Mouse (Mus musculus): Measurements from ENCODE around the gene Gpr132.
A peak's percentile ranks its signal among the peaks of the same experiment; 100 is the strongest.
"Not testable (repeated sequence)": the region's sequence is repeated elsewhere in the genome, so short reads cannot be mapped to it uniquely, and the experiment has no call there.

Gpr132 gene

GRCm38 (mm10) chr12:112851116-112851515, 16.9 kb downstream of the Gpr132 start:
- no peak for DNase-seq

DNA sequence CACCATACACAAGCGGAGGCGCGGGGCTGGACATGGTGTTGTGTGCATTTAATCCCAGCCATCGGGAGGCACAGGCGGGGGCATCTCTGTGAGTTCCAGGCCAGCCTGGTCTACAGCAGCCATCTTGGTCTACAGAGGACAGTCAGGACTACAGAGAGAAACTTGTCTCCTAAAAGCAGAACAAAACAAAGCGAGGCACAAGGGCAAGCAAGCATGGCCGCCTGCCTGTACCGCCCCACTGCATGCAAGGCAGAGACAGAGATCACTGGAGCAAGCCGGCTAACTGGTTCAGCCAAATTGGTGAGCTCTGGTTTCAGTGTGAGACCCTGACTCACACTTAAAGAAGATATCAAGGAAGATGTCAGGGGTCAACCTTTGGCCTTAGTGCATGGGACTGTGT, 17.7 kb downstream of the Gpr132 start:
- no peak for DNase-seq

GRCm38 (mm10) chr12:112849235-112850022, 18.6 kb downstream of the Gpr132 start:
- DNase-seq: peak in 1 of 2 experiments; percentile 47

DNA sequence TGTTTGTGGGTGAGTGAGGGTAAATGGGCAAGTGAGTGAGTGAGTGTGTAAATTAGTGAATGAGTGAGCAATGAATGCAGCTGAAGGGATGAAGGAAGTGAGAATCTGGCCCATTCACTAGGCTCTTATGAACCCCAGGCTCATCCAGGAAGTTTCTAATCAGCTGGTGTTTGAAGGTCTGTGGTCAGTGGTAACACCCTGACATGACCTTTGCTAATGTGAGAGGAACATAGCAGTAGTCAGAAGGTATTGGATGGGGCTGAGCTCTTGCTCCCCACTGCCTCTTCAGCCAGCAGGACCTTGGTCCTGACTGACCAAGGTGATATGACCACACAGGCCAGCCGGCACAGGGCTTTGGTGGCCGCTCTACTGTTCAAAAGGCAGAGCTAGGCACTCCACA, 20.1 kb downstream of the Gpr132 start:
- DNase-seq: no peak

DNA sequence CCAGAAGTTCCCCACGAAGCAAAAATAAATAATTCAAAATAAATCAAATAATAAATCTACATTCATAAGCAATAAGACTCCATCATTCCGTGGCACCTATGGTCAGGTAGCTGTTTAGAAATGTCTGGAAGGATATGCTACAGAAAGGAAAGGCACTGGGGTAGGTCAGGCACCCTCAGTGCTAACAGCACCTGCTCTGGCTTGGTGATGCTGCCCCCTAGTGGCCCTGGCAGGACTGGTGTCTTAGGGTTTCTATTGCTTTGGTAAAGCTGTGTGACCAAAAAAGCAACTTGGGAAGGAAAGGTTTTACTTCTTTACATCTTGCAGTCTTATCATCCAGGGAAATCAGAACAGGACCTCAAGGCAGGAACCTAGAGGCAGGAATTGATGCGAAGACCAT, 24.2 kb downstream of the Gpr132 start:
- peak; percentile 90 to 95 for DNase-seq

- DNase-seq: not testable (repeated sequence)
Measured at GRCm38 (mm10) chr12:112842128-112842527, 25.9 kb downstream of the Gpr132 start.

- not testable (repeated sequence) for DNase-seq
Measured at GRCm38 (mm10) chr12:112841338-112841892, 26.6 kb downstream of the Gpr132 start.

DNA sequence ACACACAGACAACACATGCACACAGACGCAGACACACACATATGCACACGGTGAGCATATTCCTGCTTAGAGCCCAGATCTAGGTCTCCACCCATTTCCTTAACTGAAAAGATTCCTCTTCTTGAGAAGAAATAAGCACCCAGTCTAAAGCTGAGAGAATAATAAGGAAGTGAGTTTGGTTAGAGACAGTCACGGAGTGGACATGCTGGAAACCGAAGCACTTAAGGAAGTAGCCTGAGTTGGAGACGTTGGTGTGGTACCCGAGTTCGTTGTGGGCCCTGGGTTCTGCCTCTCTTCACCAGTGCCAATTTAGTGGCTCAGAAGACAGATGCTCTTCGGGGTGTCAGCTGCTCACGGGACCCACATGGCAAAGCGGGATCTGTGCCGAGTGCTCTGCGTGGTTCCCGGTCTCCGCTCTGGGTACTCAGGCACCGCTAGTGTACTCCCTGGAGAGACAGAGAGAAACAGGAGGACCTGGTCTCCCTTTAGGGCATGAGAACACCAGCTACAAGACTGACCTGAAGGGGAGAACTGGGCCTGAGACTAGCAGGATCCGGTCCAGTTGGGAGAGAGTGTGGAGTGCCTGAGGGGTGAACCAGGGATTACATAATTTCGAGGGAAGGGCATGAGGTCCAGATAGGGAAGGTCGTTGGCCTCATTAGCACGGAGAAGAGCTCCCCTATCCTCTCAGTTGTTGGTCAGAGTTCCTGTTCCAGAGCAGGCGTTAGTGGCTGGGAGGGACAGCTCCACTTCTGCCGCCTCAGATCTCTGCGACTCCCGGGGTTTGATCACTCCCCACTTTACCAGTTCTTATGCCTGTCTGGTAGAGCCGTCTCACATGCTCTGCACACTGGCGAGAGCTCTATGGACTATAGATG, 27.6 kb downstream of the Gpr132 start:
- no peak for DNase-seq

DNA sequence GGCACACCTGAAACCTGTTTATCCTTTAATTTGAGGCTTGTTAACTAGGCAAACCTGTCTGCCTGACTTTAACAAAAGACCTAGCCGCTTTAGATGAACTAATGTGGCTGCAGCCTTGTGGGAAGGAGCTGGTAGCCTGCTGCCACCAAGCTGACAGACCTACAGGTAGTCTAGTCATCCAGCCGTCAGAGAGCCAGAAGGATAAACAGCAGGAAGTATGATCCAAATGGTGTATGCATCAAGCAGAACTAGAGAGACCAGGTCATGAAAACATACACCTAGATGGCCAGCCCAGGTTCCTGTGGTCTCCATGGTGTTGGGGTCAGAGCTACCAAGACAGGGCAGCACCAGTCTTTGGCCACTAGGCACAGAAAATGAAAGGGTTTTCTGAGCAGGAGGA, 33.0 kb downstream of the Gpr132 start:
- no peak for DNase-seq

- DNase-seq: no peak
Measured at GRCm38 (mm10) chr12:112833527-112833926, 34.5 kb downstream of the Gpr132 start.

DNA sequence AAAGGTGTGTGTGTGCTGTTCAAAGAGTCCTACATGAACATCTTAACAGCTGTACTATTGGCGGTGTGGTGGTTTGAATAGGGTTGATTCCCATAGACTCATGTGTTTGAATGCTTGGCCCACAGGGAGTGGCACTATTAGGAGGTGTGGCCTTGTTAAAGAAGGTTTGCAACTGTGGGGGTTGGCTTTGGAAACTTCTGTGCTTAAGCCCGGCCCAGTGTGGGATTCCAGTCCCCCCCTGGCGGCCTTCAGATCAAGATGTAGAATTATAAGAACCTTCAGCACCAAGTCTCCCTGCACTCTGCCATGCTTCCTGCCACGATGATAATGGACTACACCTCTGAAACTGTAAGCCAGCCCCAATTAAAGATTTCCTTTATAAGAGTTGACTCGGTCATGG, 35.6 kb downstream of the Gpr132 start:
- DNase-seq: no peak

GRCm38 (mm10) chr12:112830570-112830969, 37.5 kb downstream of the Gpr132 start:
- peak in 1 of 2 experiments; percentile 26 for DNase-seq

GRCm38 (mm10) chr12:112830141-112830540, 37.9 kb downstream of the Gpr132 start:
- no peak for DNase-seq

DNA sequence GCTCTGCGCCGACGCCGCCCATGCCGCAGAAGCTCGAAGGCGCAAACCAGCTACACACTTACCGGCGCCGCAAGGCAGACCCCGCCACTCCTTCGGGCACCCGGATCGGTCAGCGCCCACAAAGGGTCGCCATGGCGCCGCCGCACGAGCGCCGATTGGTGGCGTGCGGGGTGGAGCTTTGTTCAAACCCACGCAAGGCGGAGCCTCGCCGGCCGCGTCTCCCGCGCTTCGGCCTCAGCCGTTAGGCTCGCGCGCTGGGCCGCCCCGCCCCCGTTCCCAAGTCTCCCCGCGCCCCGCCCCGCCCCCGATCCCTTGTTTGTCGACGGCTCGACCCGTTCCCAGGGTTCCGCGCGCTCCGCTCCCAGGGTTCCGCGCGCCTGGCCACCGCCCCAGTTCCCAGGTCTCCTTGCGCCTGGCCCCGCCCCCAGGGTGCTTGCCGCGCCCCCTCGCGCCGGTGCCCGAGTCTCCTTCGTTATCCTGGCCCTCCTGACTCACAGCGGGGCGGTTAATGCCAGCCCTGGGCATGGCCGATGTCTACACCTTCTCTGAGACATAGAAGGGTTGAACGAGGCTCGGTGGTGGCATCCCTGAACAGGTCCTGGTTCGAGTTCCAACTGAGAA, 38.7 kb downstream of the Gpr132 start, which contains the start of gene Cdca4:
Cdca4 (minus strand) TSS at position 180 of the 621 bp plus-strand sequence.
- peak; percentile 98 to 99 for DNase-seq

DNA sequence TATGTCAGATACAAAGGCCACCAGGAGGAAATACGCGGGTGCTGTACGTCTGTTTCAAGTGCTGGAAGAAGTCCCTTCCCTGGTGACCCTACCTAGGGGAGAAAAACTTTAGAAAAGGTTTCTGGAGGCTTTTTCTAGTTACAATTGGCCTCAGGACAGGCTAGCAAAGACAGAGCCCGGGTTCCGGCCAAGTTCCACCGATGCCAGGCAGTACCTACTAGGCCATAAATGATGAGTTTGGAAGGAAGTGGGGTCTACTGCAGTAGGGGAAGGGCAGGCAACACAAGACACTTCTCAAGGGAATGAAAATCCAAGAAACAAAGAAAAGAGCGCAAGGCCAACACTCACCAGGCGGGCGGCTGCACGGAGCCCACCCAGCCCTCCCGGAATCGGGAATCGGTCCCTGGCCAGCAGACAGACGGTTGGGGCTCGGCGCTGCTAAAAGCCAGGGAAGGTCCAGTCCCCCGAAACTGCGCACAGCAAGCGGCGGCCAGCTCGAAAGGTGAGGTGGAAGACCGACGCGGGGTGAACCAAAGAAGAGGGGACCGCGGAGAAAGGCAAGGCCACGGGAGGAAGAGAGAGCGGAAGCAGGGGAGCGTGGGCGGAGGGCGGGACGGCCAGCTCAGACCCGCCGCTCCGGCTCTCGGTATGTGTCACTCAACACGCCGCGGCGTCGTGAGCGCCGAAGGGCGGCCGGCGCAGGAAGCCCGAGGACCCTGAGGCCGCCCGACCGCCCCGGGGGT, 39.4 kb downstream of the Gpr132 start:
- peak; percentile 31 to 66 for DNase-seq

DNA sequence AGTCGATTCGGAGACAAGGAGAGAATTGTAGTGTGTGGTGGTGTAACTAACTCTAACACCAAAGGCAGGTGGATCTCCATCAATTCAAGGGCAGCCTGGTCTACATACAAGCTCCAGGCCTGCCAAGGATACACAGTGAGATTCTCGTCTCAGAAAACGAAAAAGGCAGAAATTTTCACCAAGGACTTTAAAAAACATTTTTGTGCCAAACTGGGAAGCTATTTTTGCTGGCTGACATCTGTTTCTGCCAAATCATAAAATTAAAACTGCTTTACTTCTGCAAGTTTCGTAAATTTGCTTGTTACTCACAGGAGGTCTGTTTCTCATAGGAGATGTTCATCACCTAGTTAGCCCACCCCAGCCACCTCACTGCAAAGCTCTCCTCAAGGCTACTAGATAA, 42.1 kb downstream of the Gpr132 start:
- no peak for DNase-seq

DNA sequence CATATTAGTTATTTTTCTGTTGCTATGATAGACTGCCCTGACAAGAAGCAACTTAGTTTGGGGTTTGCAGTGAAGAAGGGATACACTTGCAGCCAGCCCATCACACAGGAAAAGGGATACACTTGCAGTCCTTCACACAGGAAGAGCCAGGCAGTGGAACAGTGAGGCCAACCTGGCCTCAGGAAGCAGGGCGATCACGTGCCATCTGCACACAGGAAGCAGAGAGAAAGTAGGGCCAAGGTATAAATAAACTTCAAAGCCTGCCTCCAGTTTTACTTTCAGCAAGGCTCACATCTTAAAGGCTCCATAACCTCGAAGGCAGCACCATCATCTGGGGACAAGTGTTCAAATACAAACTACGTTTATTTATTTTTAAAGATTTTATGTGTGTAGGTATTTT, 44.8 kb downstream of the Gpr132 start:
- peak in 1 of 2 experiments; percentile 55 for DNase-seq

DNA sequence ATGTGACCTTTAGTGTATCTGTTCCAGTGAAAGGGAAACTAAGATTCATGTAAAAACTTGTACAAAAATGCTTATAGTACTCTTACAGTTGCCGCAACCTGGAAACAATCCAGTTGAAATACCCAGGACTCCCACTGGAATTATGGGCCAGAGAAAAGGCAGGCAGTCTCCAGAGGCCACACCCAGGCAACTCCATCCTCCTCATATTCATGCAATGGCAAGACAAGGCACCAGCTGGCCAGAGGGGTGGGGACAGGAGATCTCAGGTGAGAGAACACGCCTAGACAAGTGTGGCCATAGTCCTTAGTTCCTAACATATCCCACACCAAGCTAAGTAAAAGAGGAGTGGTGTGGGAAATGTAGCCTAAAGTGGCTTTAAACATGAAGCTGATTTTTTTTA, 45.4 kb downstream of the Gpr132 start:
- DNase-seq: peak in 1 of 2 experiments; percentile 29

GRCm38 (mm10) chr12:112821974-112822373, 46.1 kb downstream of the Gpr132 start:
- DNase-seq: peak in 1 of 2 experiments; percentile 25

DNA sequence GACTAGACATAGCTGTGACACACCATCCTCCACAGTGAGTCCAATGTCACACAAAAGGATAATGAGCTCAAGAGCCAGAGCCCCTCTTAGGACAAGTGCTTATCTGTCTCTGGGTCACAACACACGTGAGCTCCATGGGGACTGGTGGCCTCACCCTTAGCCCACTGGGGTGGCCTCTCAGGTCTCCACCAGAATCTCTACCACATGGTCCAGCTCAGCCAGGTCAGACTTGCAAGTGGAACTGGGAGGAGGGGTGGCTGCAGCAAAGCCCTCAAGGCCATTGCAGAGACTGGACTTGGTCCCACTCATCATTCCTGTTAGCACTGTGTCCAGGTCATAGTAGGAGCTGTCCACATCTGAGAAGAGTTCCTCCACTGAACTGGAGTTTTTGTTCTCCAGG, 46.8 kb downstream of the Gpr132 start:
- DNase-seq: peak in 1 of 2 experiments; percentile 41

- DNase-seq: peak in 1 of 2 experiments; percentile 25
Measured at GRCm38 (mm10) chr12:112820401-112820999, 47.5 kb downstream of the Gpr132 start.

Measured in kidney, postnatal 25 days (tissue).